9 mouse cellular contexts compared by ENCODE assay signal in genomic region chr14:5961102-5961501, GRCm38 (mm10). TPM values are rescaled to one million over a fixed set of nuclear protein-coding genes. Genes with fewer than 3 reads are reported as not detected.
DNase-seq lines count a peak whose midpoint lies in the region; ATAC-seq and TF ChIP-seq lines count a peak whose summit lies in the region.
"Not testable (repeated sequence)": the region's sequence is repeated elsewhere in the genome, so short reads cannot be mapped to it uniquely, and the experiment has no call there.
"Had no signal": no experiment of that assay in that cellular context is flagged by ENCODE, and none has a peak within 500 bp of the region (broad histone marks: within the 10 kb centered on the region; RNA-seq: fewer than 3 reads in every experiment).

No protein-coding gene starts in this region.

- peak; percentile 78; the same call in 1 of the 2 replicates for ATAC-seq in kidney, embryonic 16.5 days (ENCODE audit: low FRiP score, low TSS enrichment)
- ATAC-seq in liver, embryonic 11.5 days (replicated peaks; ENCODE audit: low FRiP score): not testable (repeated sequence)
- peak; percentile 77; the same call in 1 of the 2 replicates for ATAC-seq in midbrain, embryonic 16.5 days

- H3K36me3 ChIP-seq in kidney, embryonic 16.5 days (ENCODE audit: insufficient read depth, low read length); liver, embryonic 11.5 days (ENCODE audit: control insufficient read depth, insufficient read depth, low read length); midbrain, embryonic 16.5 days (ENCODE audit: control insufficient read depth, insufficient read depth, low read length); testis, adult 2 months (ENCODE audit: control insufficient read depth, insufficient read depth, low read length): not testable (repeated sequence)

- not testable (repeated sequence) for H3K27ac ChIP-seq in kidney, embryonic 16.5 days (ENCODE audit: low read length); liver, embryonic 11.5 days (ENCODE audit: low read depth, low read length); midbrain, embryonic 16.5 days (ENCODE audit: low read length); testis, adult 2 months (ENCODE audit: control insufficient read depth, insufficient read depth, low read depth, low read length)

- not testable (repeated sequence) for H3K9me3 ChIP-seq in kidney, embryonic 16.5 days (ENCODE audit: low read length); liver, embryonic 11.5 days (ENCODE audit: control insufficient read depth, low read length); midbrain, embryonic 16.5 days (replicated peaks; ENCODE audit: control insufficient read depth, low read length, poor library complexity, severe bottlenecking)

- H3K4me1 ChIP-seq in kidney, embryonic 16.5 days (ENCODE audit: insufficient read depth, low read length); liver, embryonic 11.5 days (replicated peaks; ENCODE audit: control insufficient read depth, insufficient read depth, low read length); midbrain, embryonic 16.5 days (ENCODE audit: control insufficient read depth, insufficient read depth, low read length); testis, adult 2 months (ENCODE audit: control insufficient read depth, insufficient read depth, low read length): not testable (repeated sequence)

- peak overlapping the region; percentile 69 for H3K4me2 ChIP-seq in kidney, embryonic 16.5 days (replicated peaks; ENCODE audit: low read depth, low read length)
- H3K4me2 ChIP-seq in liver, embryonic 11.5 days: peak overlapping the region; percentile 60
- H3K4me2 ChIP-seq in midbrain, embryonic 16.5 days (ENCODE audit: low read length): peak overlapping the region; percentile 72

- not testable (repeated sequence) for TF ChIP-seq POLR2A in testis, adult 2 months (IDR thresholded peaks at IDR 0.05; ENCODE audit: control insufficient read depth, low read depth, low read length)

- WGBS in kidney, embryonic 16.5 days: 1% methylated on average over 23 of the region's 24 CpGs
- 4% methylated on average over 16 of the region's 24 CpGs for WGBS in liver, embryonic 11.5 days
- 2% methylated on average over 23 of the region's 24 CpGs for WGBS in midbrain, embryonic 16.5 days

- intact Hi-C loops in heart, postnatal 36 days (cut with DNase I): not testable (repeated sequence)

- not testable (repeated sequence) for TF ChIP-seq CTCF in testis, adult 2 months (IDR thresholded peaks at IDR 0.05; ENCODE audit: control insufficient read depth, insufficient read depth, insufficient replicate concordance, low read depth, low read length)

- H3K4me3 ChIP-seq in kidney, embryonic 16.5 days (ENCODE audit: low read length): peak overlapping the region; percentile 47
- peak overlapping the region; percentile 30 for H3K4me3 ChIP-seq in liver, embryonic 11.5 days (ENCODE audit: low read depth, low read length)
- H3K4me3 ChIP-seq in midbrain, embryonic 16.5 days (ENCODE audit: low read depth, low read length): peak overlapping the region; percentile 56
- H3K4me3 ChIP-seq in testis, adult 2 months (ENCODE audit: control insufficient read depth, low read depth, low read length): peak overlapping the region; percentile 37

- DNase-seq in R1 (ENCODE audit: low read depth, low spot score): peak; percentile 33
- peak; percentile 12 for DNase-seq in embryo, embryonic 10 days (ENCODE audit: low spot score)
- DNase-seq in gastrocnemius, postnatal 10 days: peak; percentile 8
- DNase-seq in heart, postnatal 36 days: peak; percentile 13 to 25
- peak; percentile 31 for DNase-seq in liver, embryonic 11.5 days (ENCODE audit: low spot score)

- H3K9ac ChIP-seq in kidney, embryonic 16.5 days (replicated peaks; ENCODE audit: low read length): 0 out of 2 replicates have a peak overlapping the region, but pooled peaks have one; percentile 22
- H3K9ac ChIP-seq in liver, embryonic 11.5 days (ENCODE audit: low read depth, low read length): not testable (repeated sequence)
- H3K9ac ChIP-seq in midbrain, embryonic 16.5 days (ENCODE audit: low read depth, low read length): peak overlapping the region; percentile 73

- not testable (repeated sequence) for H3K27me3 ChIP-seq in kidney, embryonic 16.5 days (ENCODE audit: insufficient read depth, low read length); liver, embryonic 11.5 days (replicated peaks; ENCODE audit: control insufficient read depth, insufficient read depth, low read length); midbrain, embryonic 16.5 days (ENCODE audit: control insufficient read depth, insufficient read depth, low read depth, low read length); testis, adult 2 months (ENCODE audit: control insufficient read depth, insufficient read depth, low read length)

RNA-seq across cellular contexts. Expression of gene Gm3248, which starts 0.4 kb away (rescaled TPM):
- total RNA-seq in gastrocnemius, postnatal 10 days (2021): under 1 TPM; 0.82 to 0.88 TPM
- total RNA-seq in heart, postnatal 36 days (2021): under 1 TPM; 0.22 to 0.33 TPM
- polyA plus RNA-seq in kidney, embryonic 16.5 days (2015; fragmentation: Nextera tagmentation; extraction: Ambion mirVana): 0.27 and 0.41 TPM in 2 replicates
- 0.08 and 0.29 TPM in 2 replicates for polyA plus RNA-seq in liver, embryonic 11.5 days (2014; fragmentation: Nextera tagmentation; extraction: Ambion mirVana)
- polyA plus RNA-seq in midbrain, embryonic 16.5 days (2015; fragmentation: Nextera tagmentation; extraction: Ambion mirVana): 4.6 and 5.0 TPM in 2 replicates
- polyA plus RNA-seq in testis, adult 2 months (2012; rRNA removed): 0.59 and 0.99 TPM in 2 replicates

RNA-seq across cellular contexts. Expression of gene Gm3453, which starts 17.8 kb away (rescaled TPM):
- total RNA-seq in gastrocnemius, postnatal 10 days (2021): not detected
- total RNA-seq in heart, postnatal 36 days (2021): not detected
- not detected in 2 replicates for polyA plus RNA-seq in kidney, embryonic 16.5 days (2015; fragmentation: Nextera tagmentation; extraction: Ambion mirVana)
- not detected in 2 replicates for polyA plus RNA-seq in liver, embryonic 11.5 days (2014; fragmentation: Nextera tagmentation; extraction: Ambion mirVana)
- 0.13 TPM in 1 of 2 replicates, not detected in the other for polyA plus RNA-seq in midbrain, embryonic 16.5 days (2015; fragmentation: Nextera tagmentation; extraction: Ambion mirVana)
- polyA plus RNA-seq in testis, adult 2 months (2012; rRNA removed): 6.4 and 6.5 TPM in 2 replicates
- total RNA-seq: left cerebral cortex, adult 8-10 months had no signal
